Comparison of ENCODE assay signal across 7 mouse cellular contexts in the genomic region with DNA sequence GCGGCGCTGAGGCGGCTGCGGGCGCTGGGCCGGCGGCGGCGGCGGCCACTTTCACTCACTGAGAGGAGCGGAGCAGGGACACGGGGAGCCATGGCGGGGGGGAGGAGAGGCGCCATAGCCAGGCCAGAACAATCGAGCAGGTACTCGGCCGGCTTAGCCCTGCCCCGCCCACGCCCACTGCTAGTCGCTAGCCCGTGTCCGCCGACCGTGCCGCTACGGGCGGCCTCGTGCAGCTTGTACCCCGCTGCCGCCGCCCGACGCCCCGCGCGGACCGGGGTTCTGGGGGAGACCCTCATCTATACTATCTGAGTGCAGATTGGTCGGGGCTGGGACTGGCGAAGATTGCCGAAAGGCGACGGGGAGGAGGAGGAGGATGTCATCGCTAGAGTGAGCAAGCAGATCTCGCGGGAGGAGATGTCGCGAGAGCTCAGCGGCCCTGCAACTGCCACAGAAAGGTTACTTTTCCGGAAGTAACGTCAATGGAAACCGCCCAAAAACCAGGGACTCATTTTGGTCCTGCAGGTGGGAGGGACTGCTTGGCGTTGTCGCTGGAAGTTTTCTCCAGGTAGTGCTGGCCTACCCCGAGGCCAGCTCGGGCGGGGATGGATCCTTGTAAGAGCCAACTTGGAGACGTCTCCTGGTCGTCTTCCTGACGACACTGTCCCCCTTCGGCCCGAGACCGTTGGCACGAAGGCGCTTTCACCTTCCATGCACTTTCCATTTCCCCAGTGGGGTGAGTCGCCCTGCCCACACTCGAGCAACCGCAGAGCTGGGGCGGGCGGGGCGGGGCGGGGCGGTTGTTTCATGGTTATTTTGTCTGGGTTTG. TPM values are rescaled to one million over a fixed set of nuclear protein-coding genes. Genes with fewer than 3 reads are reported as not detected.
DNase-seq lines count a peak whose midpoint lies in the region; ATAC-seq lines count a peak whose summit lies in the region.

A gene (minus strand): TSS at position 117 of the 826 bp plus-strand sequence.

- peaks cover 9% of the 10 kb centered on the region; the same call in 1 of the 2 replicates for H3K4me1 ChIP-seq in intestine, embryonic 16.5 days (ENCODE audit: control insufficient read depth, insufficient read depth, low read length)
- peaks cover 8% of the 10 kb centered on the region; the same call in 1 of the 2 replicates for H3K4me1 ChIP-seq in midbrain, embryonic 11.5 days (ENCODE audit: control insufficient read depth, insufficient read depth, low read length)

- peak within 1 kb of the TSS; percentile 93 for H3K4me3 ChIP-seq in intestine, embryonic 16.5 days (ENCODE audit: low read length)
- H3K4me3 ChIP-seq in midbrain, embryonic 11.5 days (ENCODE audit: low read depth, low read length), result peak within 1 kb of the TSS; percentile 95

- peak; percentile 93 for ATAC-seq in intestine, embryonic 16.5 days
- ATAC-seq in midbrain, embryonic 11.5 days (ENCODE audit: low FRiP score), result peak; percentile 95

- H3K4me2 ChIP-seq in intestine, embryonic 16.5 days (ENCODE audit: low read depth, low read length), result peak within 1 kb of the TSS; percentile 72
- H3K4me2 ChIP-seq in midbrain, embryonic 11.5 days, result peak within 1 kb of the TSS; percentile 64

- WGBS in intestine, embryonic 16.5 days, result under 1% methylated on average over 72 of the region's 72 CpGs
- WGBS in midbrain, embryonic 11.5 days, result under 1% methylated on average over 65 of the region's 72 CpGs

- no peaks in the 10 kb centered on the region for H3K27me3 ChIP-seq in intestine, embryonic 16.5 days (replicated peaks; ENCODE audit: control insufficient read depth, insufficient read depth, low read length)
- no peaks in the 10 kb centered on the region for H3K27me3 ChIP-seq in midbrain, embryonic 11.5 days (ENCODE audit: control insufficient read depth, insufficient read depth, low read length)

- intact Hi-C loops in left cerebral cortex, postnatal 36 days (cut with DNase I), result loop anchor here (2.0 to 5.0 kb wide), 3 partner anchors 69 to 190 kb away; a partner anchor contains a TSS

- H3K9ac ChIP-seq in intestine, embryonic 16.5 days (ENCODE audit: low read depth, low read length), result peak within 1 kb of the TSS; percentile 99
- H3K9ac ChIP-seq in midbrain, embryonic 11.5 days (ENCODE audit: low read length), result peak within 1 kb of the TSS; percentile 99

- peak; percentile 98 for DNase-seq in adrenal gland, adult 8-10 months
- DNase-seq in embryo, embryonic 9.5 days (ENCODE audit: extremely low spot score), result peak; percentile 99
- peak; percentile 96 to 98 for DNase-seq in gastrocnemius, postnatal 4 days (ENCODE audit: low spot score in 2 of 2)
- DNase-seq in left cerebral cortex, postnatal 36 days (ENCODE audit: low spot score in 2 of 2), result peak; percentile 98
- DNase-seq in midbrain, embryonic 11.5 days (ENCODE audit: low spot score, missing footprints), result peak; percentile 99
- DNase-seq in skeletal muscle tissue, adult 2 months (ENCODE audit: low read depth, low spot score), result peak; percentile 99

- H3K27ac ChIP-seq in intestine, embryonic 16.5 days (ENCODE audit: low read length), result peak within 1 kb of the TSS; percentile 99
- H3K27ac ChIP-seq in midbrain, embryonic 11.5 days (ENCODE audit: low read depth, low read length), result peak within 1 kb of the TSS; percentile 93

- no peaks in the 10 kb centered on the region for H3K9me3 ChIP-seq in intestine, embryonic 16.5 days (ENCODE audit: control insufficient read depth, low read length)
- no peaks in the 10 kb centered on the region for H3K9me3 ChIP-seq in midbrain, embryonic 11.5 days (ENCODE audit: control insufficient read depth, low read length)

- H3K36me3 ChIP-seq in intestine, embryonic 16.5 days (ENCODE audit: control insufficient read depth, insufficient read depth, low read length), result no peaks in the 10 kb centered on the region
- H3K36me3 ChIP-seq in midbrain, embryonic 11.5 days (ENCODE audit: control insufficient read depth, insufficient read depth, low read length), result no peaks in the 10 kb centered on the region; the same call in 1 of the 2 replicates

RNA-seq across cellular contexts. Expression of the gene that starts here (rescaled TPM):
- total RNA-seq in adrenal gland, adult 8-10 months (2022), result 10 to 100 TPM; 21.6 to 30.7 (median 23.7) TPM
- 10 to 100 TPM; 18.0 TPM for total RNA-seq in gastrocnemius, postnatal 4 days (2021)
- polyA plus RNA-seq in intestine, embryonic 16.5 days (2015; fragmentation: Nextera tagmentation; extraction: Ambion mirVana), result 3.2 and 3.4 TPM in 2 replicates
- total RNA-seq in left cerebral cortex, postnatal 36 days (2021), result 10 to 100 TPM; 19.8 to 23.3 TPM
- 3.9 and 4.3 TPM in 2 replicates for polyA plus RNA-seq in midbrain, embryonic 11.5 days (2014; fragmentation: Nextera tagmentation; extraction: Ambion mirVana)

Comparison
In these comparisons a context has a peak if more than half of its experiments do, and no peak if none do; other contexts are left out.
1. Peak in every context shown above with its lines: DNase-seq, ATAC-seq, H3K4me3 ChIP-seq and H3K27ac ChIP-seq.